Mouse (Mus musculus) limb, embryonic 12.5 days (tissue): ENCODE results near the gene A130010J15Rik. TPM values are rescaled to one million over a fixed set of nuclear protein-coding genes. Genes with fewer than 3 reads are reported as not detected.

Source experiments
- ATAC-seq: fragments of 200-750 bp; cut with Nextera tagmentation; 2 replicates; pipeline ENCODE4 v1.8.0; 2017; ENCODE audit warnings: low read depth, moderate TSS enrichment; ENCODE audit not compliant: insufficient number of reproducible peaks, insufficient read depth, low FRiP score, low TSS enrichment
- H3K27ac ChIP-seq: fragments of 300-500 bp; sonication (generic); 2 replicates; pipeline ENCODE4 v1.5.1; 2016; ENCODE audit warnings: mild to moderate bottlenecking, moderate library complexity
- H3K27me3 ChIP-seq: fragments of 300-500 bp; sonication (generic); 2 replicates; pipeline ENCODE4 v1.6.1; 2016; ENCODE audit warnings: mild to moderate bottlenecking, moderate library complexity
- H3K36me3 ChIP-seq: fragments of 300-500 bp; sonication (generic); 2 replicates; pipeline ENCODE4 v1.6.1; 2016; ENCODE audit warnings: mild to moderate bottlenecking, moderate library complexity
- H3K4me1 ChIP-seq: fragments of 300-500 bp; sonication (generic); replicated peaks from 2 replicates; pipeline ENCODE4 v1.6.1; 2016
- H3K4me2 ChIP-seq: fragments of 300-500 bp; sonication (generic); 2 replicates; pipeline ENCODE4 v1.6.1; 2016; ENCODE audit warnings: mild to moderate bottlenecking, moderate library complexity
- H3K4me3 ChIP-seq: fragments of 300-500 bp; sonication (generic); replicated peaks from 2 replicates; pipeline ENCODE4 v1.5.1; 2016; ENCODE audit warnings: mild to moderate bottlenecking
- H3K9ac ChIP-seq: fragments of 300-500 bp; sonication (generic); replicated peaks from 2 replicates; pipeline ENCODE4 v1.6.1; 2016; ENCODE audit warnings: mild to moderate bottlenecking, moderate library complexity
- H3K9me3 ChIP-seq: fragments of 300-500 bp; sonication (generic); 2 replicates; pipeline ENCODE4 v1.6.1; 2016; ENCODE audit warnings: mild to moderate bottlenecking, moderate library complexity
- WGBS: fragments of 180-500 bp; shearing (Covaris S2); methylation state at CpG from one replicate; pipeline ENCODE4 v1.1.7; 2016; 5-methylcytosine and 5-hydroxymethylcytosine counted together
- polyA plus RNA-seq: library from polyadenylated mRNA; unstranded; fragments of >200 nt; fragmentation: Nextera tagmentation; extraction: Ambion mirVana; gene quantifications from 2 replicates; pipeline ENCODE4 v1.2.1, GENCODE M21; 2016

Gene A130010J15Rik
- polyA plus RNA-seq, 1 experiment from 2014 or later = 14.9 TPM

GRCm38 (mm10) chr1:193133726-193134125, 34.1 kb upstream of the A130010J15Rik start:
- H3K9ac ChIP-seq = no peak overlapping the region
- 88% methylated on average over 1 of the region's 1 CpGs for WGBS
- no peak overlapping the region for H3K4me3 ChIP-seq
- no peak overlapping the region for H3K27ac ChIP-seq
- no peaks in the 10 kb centered on the region for H3K36me3 ChIP-seq
- H3K4me1 ChIP-seq = peaks cover 17% of the 10 kb centered on the region
- no peak overlapping the region for H3K4me2 ChIP-seq
- H3K27me3 ChIP-seq = no peaks in the 10 kb centered on the region
- no peak for ATAC-seq
- H3K9me3 ChIP-seq = no peaks in the 10 kb centered on the region

GRCm38 (mm10) chr1:193138087-193138486, 29.8 kb upstream of the A130010J15Rik start:
- 37% methylated on average over 7 of the region's 7 CpGs for WGBS
- no peak overlapping the region for H3K27ac ChIP-seq

GRCm38 (mm10) chr1:193138669-193139068, 29.2 kb upstream of the A130010J15Rik start:
- no peaks in the 10 kb centered on the region for H3K36me3 ChIP-seq
- H3K27ac ChIP-seq = no peak overlapping the region

More at GRCm38 (mm10) chr1:193138087-193138486, 29.8 kb upstream of the A130010J15Rik start:
- no peak overlapping the region for H3K9ac ChIP-seq
- no peak for ATAC-seq
- H3K9me3 ChIP-seq = no peaks in the 10 kb centered on the region
- no peaks in the 10 kb centered on the region for H3K27me3 ChIP-seq
- H3K4me1 ChIP-seq = peaks cover 15% of the 10 kb centered on the region
- no peak overlapping the region for H3K4me2 ChIP-seq
- H3K36me3 ChIP-seq = no peaks in the 10 kb centered on the region
- H3K4me3 ChIP-seq = no peak overlapping the region

GRCm38 (mm10) chr1:193141118-193141517, 26.7 kb upstream of the A130010J15Rik start:
- 55% methylated on average over 7 of the region's 7 CpGs for WGBS
- H3K27me3 ChIP-seq = no peaks in the 10 kb centered on the region; the same call in 1 of the 2 replicates
- no peaks in the 10 kb centered on the region for H3K36me3 ChIP-seq
- H3K4me3 ChIP-seq = no peak overlapping the region
- no peak for ATAC-seq
- H3K4me2 ChIP-seq = no peak overlapping the region
- H3K4me1 ChIP-seq = peaks cover 15% of the 10 kb centered on the region
- peak overlapping the region; percentile 46 for H3K27ac ChIP-seq
- H3K9ac ChIP-seq = no peak overlapping the region
- H3K9me3 ChIP-seq = no peaks in the 10 kb centered on the region

More at GRCm38 (mm10) chr1:193138669-193139068, 29.2 kb upstream of the A130010J15Rik start:
- Histone ChIP-seq H3K9me3 (no peaks in the 10 kb centered on the region), H3K4me2 (no peak overlapping the region), H3K4me3 (no peak overlapping the region), H3K27me3 (no peaks in the 10 kb centered on the region), H3K9ac (no peak overlapping the region), H3K4me1 (peaks cover 15% of the 10 kb centered on the region)
- no peak for ATAC-seq
- 45% methylated on average over 3 of the region's 3 CpGs for WGBS

GRCm38 (mm10) chr1:193142517-193143062, 25.3 kb upstream of the A130010J15Rik start:
- H3K4me1 ChIP-seq = peaks cover 15% of the 10 kb centered on the region
- WGBS = 82% methylated on average over 8 of the region's 8 CpGs
- H3K4me2 ChIP-seq = no peak overlapping the region
- no peak overlapping the region for H3K4me3 ChIP-seq
- H3K27me3 ChIP-seq = no peaks in the 10 kb centered on the region; the same call in 1 of the 2 replicates
- H3K27ac ChIP-seq = no peak overlapping the region
- no peak for ATAC-seq
- H3K36me3 ChIP-seq = no peaks in the 10 kb centered on the region
- no peaks in the 10 kb centered on the region for H3K9me3 ChIP-seq
- no peak overlapping the region for H3K9ac ChIP-seq

GRCm38 (mm10) chr1:193144516-193144915, 23.3 kb upstream of the A130010J15Rik start:
- 86% methylated on average over 6 of the region's 6 CpGs for WGBS
- Histone ChIP-seq H3K27me3 (no peaks in the 10 kb centered on the region; the same call in 1 of the 2 replicates), H3K9me3 (no peaks in the 10 kb centered on the region), H3K27ac (no peak overlapping the region), H3K9ac (no peak overlapping the region), H3K36me3 (no peaks in the 10 kb centered on the region), H3K4me2 (no peak overlapping the region), H3K4me1 (peaks cover 10% of the 10 kb centered on the region; the same call in 1 of the 2 replicates), H3K4me3 (no peak overlapping the region)
- ATAC-seq = no peak

- no peaks in the 10 kb centered on the region for H3K36me3 ChIP-seq
- WGBS = 81% methylated on average over 4 of the region's 4 CpGs
- H3K27me3 ChIP-seq = no peaks in the 10 kb centered on the region; the same call in 1 of the 2 replicates
- ATAC-seq = no peak
- no peaks in the 10 kb centered on the region for H3K9me3 ChIP-seq
- H3K4me2 ChIP-seq = no peak overlapping the region
- peaks cover 7% of the 10 kb centered on the region; the same call in 1 of the 2 replicates for H3K4me1 ChIP-seq
- H3K9ac ChIP-seq = no peak overlapping the region
- H3K4me3 ChIP-seq = no peak overlapping the region
- H3K27ac ChIP-seq = no peak overlapping the region
These were observed 22.7 kb upstream of the A130010J15Rik start for GRCm38 (mm10) chr1:193145101-193145500.

- Histone ChIP-seq H3K27ac (no peak overlapping the region), H3K27me3 (peaks cover 9% of the 10 kb centered on the region), H3K4me3 (no peak overlapping the region), H3K4me1 (no peaks in the 10 kb centered on the region), H3K9ac (no peak overlapping the region), H3K36me3 (no peaks in the 10 kb centered on the region), H3K9me3 (no peaks in the 10 kb centered on the region), H3K4me2 (no peak overlapping the region)
- no peak for ATAC-seq
- 79% methylated on average over 1 of the region's 1 CpGs for WGBS
These were observed 21.4 kb upstream of the A130010J15Rik start for GRCm38 (mm10) chr1:193146416-193146815.

GRCm38 (mm10) chr1:193149231-193149630, 18.6 kb upstream of the A130010J15Rik start:
- Histone ChIP-seq H3K9me3 (no peaks in the 10 kb centered on the region), H3K36me3 (no peaks in the 10 kb centered on the region), H3K27ac (no peak overlapping the region), H3K4me2 (no peak overlapping the region), H3K4me3 (no peak overlapping the region), H3K9ac (no peak overlapping the region), H3K4me1 (peaks cover 8% of the 10 kb centered on the region), H3K27me3 (peaks cover 38% of the 10 kb centered on the region)
- ATAC-seq = no peak
- WGBS = 73% methylated on average over 3 of the region's 3 CpGs

- Histone ChIP-seq H3K4me3 (no peak overlapping the region), H3K4me1 (peaks cover 8% of the 10 kb centered on the region), H3K36me3 (no peaks in the 10 kb centered on the region), H3K4me2 (no peak overlapping the region), H3K9me3 (no peaks in the 10 kb centered on the region), H3K27ac (no peak overlapping the region), H3K9ac (no peak overlapping the region), H3K27me3 (peaks cover 53% of the 10 kb centered on the region)
- ATAC-seq = no peak
- WGBS = 54% methylated on average over 7 of the region's 7 CpGs
These were observed 16.7 kb upstream of the A130010J15Rik start for GRCm38 (mm10) chr1:193151134-193151533.

- Histone ChIP-seq H3K9me3 (no peaks in the 10 kb centered on the region), H3K36me3 (no peaks in the 10 kb centered on the region), H3K4me2 (peak within 1 kb of the TSS; percentile 67), H3K4me3 (peak within 1 kb of the TSS; percentile 40), H3K27ac (no peak within 1 kb of the TSS), H3K27me3 (peaks cover 53% of the 10 kb centered on the region), H3K9ac (peak within 1 kb of the TSS; percentile 49), H3K4me1 (peaks cover 15% of the 10 kb centered on the region)
- WGBS = under 1% methylated on average over 30 of the region's 30 CpGs
- ATAC-seq = peak; percentile 96
These were observed 15.0 kb upstream of the A130010J15Rik start, which contains the start of gene Irf6 for GRCm38 (mm10) chr1:193152872-193153271. TSS of gene Irf6 (plus strand) at chr1:193153111.

GRCm38 (mm10) chr1:193153561-193153960, 14.3 kb upstream of the A130010J15Rik start:
- 22% methylated on average over 16 of the region's 16 CpGs for WGBS
- Histone ChIP-seq H3K27me3 (peaks cover 53% of the 10 kb centered on the region), H3K27ac (no peak overlapping the region), H3K9ac (peak overlapping the region; percentile 49; the same call in 1 of the 2 replicates), H3K4me3 (peak overlapping the region; percentile 40), H3K9me3 (no peaks in the 10 kb centered on the region), H3K4me1 (peaks cover 15% of the 10 kb centered on the region), H3K4me2 (peak overlapping the region; percentile 67), H3K36me3 (no peaks in the 10 kb centered on the region)
- no peak for ATAC-seq
